Mouse (Mus musculus): ENCODE measurements around the gene Susd6. TPM values are rescaled to one million over a fixed set of nuclear protein-coding genes. Genes with fewer than 3 reads are reported as not detected.

Susd6 gene
- total RNA-seq, 2 experiments from 2014 or later = 23.8 to 24.0 TPM

Other genes starting within 250 kb of the Susd6 start
- gene Slc39a9, start 146.6 kb upstream of the Susd6 start, total RNA-seq (2021) = 10 to 100 TPM; 42.0 to 42.2 TPM
- 10 to 100 TPM; 63.8 to 67.9 TPM for gene Erh, start 146.2 kb upstream of the Susd6 start, total RNA-seq (2021)
- gene Plekhd1, start 97.9 kb upstream of the Susd6 start, total RNA-seq (2021) = 1 to 10 TPM; 1.9 to 2.1 TPM
- gene Ccdc177, start 29.8 kb upstream of the Susd6 start, total RNA-seq (2021) = 10 to 100 TPM; 18.6 to 18.8 TPM
- gene Srsf5, start 155.0 kb downstream of the Susd6 start, total RNA-seq (2021) = 100 to 1,000 TPM; 338 to 355 TPM
- gene Slc10a1, start 178.2 kb downstream of the Susd6 start, total RNA-seq (2021) = not detected
- gene Smoc1, start 236.3 kb downstream of the Susd6 start, total RNA-seq (2021) = 10 to 100 TPM; 10.3 to 10.9 TPM